Mouse (Mus musculus) adrenal gland, postnatal 36 days (tissue): Measurements from ENCODE around the gene Efcc1. TPM values are rescaled to one million over a fixed set of nuclear protein-coding genes. Genes with fewer than 3 reads are reported as not detected.

Source experiments
- DNase-seq, 2 experiments: peaks; one replicate each; pipeline ENCODE4 v3.0.0; 2021; ENCODE audit warnings: mixed read lengths in 1 of 2
- total RNA-seq, 2 experiments: library from RNA; stranded (reverse); gene quantifications; 2 replicates each; pipeline ENCODE4 v1.2.3; 2021

Gene Efcc1
- total RNA-seq, 2 experiments from 2014 or later: 0.63 to 0.82 TPM

GRCm38 (mm10) chr6:87804036-87804435, 73.4 kb downstream of the Efcc1 start:
- DNase-seq: no peak

GRCm38 (mm10) chr6:87804886-87805285, 74.2 kb downstream of the Efcc1 start:
- DNase-seq: no peak

- no peak for DNase-seq
These were observed 74.8 kb downstream of the Efcc1 start for GRCm38 (mm10) chr6:87805448-87805847.

Other genes with a start within 250 kb of the Efcc1 start
- 1 to 10 TPM; 2.8 to 3.7 TPM for gene Arhgap25, start 197.6 kb upstream of the Efcc1 start, total RNA-seq
- gene Prokr1, start 140.1 kb upstream of the Efcc1 start, total RNA-seq: under 1 TPM; 0.36 to 0.63 TPM
- gene Aplf, start 58.7 kb upstream of the Efcc1 start, total RNA-seq: 1 to 10 TPM; 5.8 to 8.0 TPM
- not detected for gene Gp9, start 47.2 kb downstream of the Efcc1 start, total RNA-seq
- gene Rab43, start 81.3 kb downstream of the Efcc1 start, total RNA-seq: 10 to 100 TPM; 29.1 to 31.1 TPM
- 1 to 10 TPM; 2.4 to 5.4 TPM for gene Gm45140, start 104.9 kb downstream of the Efcc1 start, total RNA-seq
- gene Isy1, start 107.9 kb downstream of the Efcc1 start, total RNA-seq: 100 to 1,000 TPM in 1 of 2 experiments, 10 to 100 TPM in 1; 46.9 to 106 TPM
- 100 to 1,000 TPM; 448 to 491 TPM for gene Cnbp, start 120.2 kb downstream of the Efcc1 start, total RNA-seq
- 100 to 1,000 TPM; 104 to 120 TPM for gene Copg1, start 156.9 kb downstream of the Efcc1 start, total RNA-seq
- 10 to 100 TPM; 21.0 to 25.3 TPM for gene Hmces, start 183.1 kb downstream of the Efcc1 start, total RNA-seq